Mouse (Mus musculus): ENCODE results near the gene Galk1.

GRCm38 (mm10) chr11:116061641-116062415 is 49.3 kb upstream of the Galk1 start:
- no peak for TF ChIP-seq CTCF (IDR thresholded peaks at IDR 0.05; ENCODE audit: borderline replicate concordance, extremely low read depth, insufficient read depth, insufficient read length)
- no peak for TF ChIP-seq POLR2A (IDR thresholded peaks at IDR 0.05; ENCODE audit: borderline replicate concordance, extremely low read depth, insufficient read depth, insufficient read length, poor library complexity, severe bottlenecking)
